Mouse (Mus musculus): Measurements from ENCODE around the gene 1700037H04Rik. TPM values are rescaled to one million over a fixed set of nuclear protein-coding genes. Genes with fewer than 3 reads are reported as not detected.
"Not testable (repeated sequence)": the region's sequence is repeated elsewhere in the genome, so short reads cannot be mapped to it uniquely, and the experiment has no call there.

The 1700037H04Rik gene
- polyA plus RNA-seq, 1 experiment from 2014 or later: 71.2 TPM

DNA sequence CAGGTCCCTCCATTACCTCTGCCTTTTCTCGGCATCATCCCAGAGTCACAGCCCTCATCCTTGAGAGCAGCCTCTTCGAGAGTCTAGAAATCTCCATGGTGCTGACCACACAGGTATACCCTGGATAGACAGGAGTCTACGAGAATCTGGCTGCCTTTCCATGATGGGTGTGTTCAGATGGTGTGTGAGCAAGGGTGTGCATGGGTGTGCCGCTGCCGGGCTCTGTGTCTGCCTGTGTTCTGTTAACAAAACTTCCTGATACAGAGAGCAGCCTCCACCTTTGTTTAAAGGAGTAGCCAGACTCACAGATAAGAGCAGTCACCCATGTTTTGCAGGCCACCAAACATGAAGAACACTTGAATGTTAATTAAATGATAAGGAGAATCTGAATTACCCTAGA, 30.0 kb downstream of the 1700037H04Rik start:
- WGBS: 92% methylated on average over 5 of the region's 5 CpGs
- no peak for ATAC-seq (replicated peaks)
- Histone ChIP-seq H3K4me3 (no peak overlapping the region), H3K4me2 (no peak overlapping the region), H3K27me3 (replicated peaks) (no peaks in the 10 kb centered on the region), H3K9me3 (no peaks in the 10 kb centered on the region), H3K4me1 (peaks cover 9% of the 10 kb centered on the region), H3K27ac (no peak overlapping the region), H3K9ac (no peak overlapping the region), H3K36me3 (replicated peaks) (no peaks in the 10 kb centered on the region)

DNA sequence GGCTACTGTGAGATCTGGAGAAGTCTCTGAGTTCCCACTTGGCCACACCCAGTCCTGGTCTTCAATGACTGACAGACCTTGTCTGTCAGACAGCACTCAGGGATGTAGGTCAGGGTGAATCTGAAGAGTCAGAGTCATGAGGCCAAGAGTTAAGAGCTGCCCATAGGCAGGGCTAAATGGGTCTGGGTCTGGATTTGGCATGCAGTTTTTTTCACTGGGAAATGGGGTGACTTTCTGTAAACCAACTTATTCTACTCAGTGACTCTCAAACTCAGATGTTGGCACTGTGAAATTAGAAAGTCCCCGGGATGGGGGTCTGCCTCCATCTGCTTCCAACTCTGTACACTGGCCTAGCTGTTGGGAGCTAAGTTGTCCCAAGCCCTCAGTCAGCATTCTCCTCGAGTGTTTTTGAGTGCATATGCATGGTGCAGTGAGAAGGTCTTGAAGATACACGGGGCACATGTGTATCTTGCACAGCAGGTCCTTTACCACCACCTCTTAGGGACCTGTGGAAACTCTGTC, 31.2 kb downstream of the 1700037H04Rik start:
- Histone ChIP-seq H3K27ac (no peak overlapping the region), H3K27me3 (replicated peaks) (no peaks in the 10 kb centered on the region), H3K9me3 (no peaks in the 10 kb centered on the region), H3K4me1 (peaks cover 9% of the 10 kb centered on the region), H3K36me3 (replicated peaks) (no peaks in the 10 kb centered on the region), H3K4me2 (no peak overlapping the region), H3K9ac (no peak overlapping the region), H3K4me3 (no peak overlapping the region)
- no peak for ATAC-seq (replicated peaks)
- WGBS: 84% methylated on average over 3 of the region's 3 CpGs

DNA sequence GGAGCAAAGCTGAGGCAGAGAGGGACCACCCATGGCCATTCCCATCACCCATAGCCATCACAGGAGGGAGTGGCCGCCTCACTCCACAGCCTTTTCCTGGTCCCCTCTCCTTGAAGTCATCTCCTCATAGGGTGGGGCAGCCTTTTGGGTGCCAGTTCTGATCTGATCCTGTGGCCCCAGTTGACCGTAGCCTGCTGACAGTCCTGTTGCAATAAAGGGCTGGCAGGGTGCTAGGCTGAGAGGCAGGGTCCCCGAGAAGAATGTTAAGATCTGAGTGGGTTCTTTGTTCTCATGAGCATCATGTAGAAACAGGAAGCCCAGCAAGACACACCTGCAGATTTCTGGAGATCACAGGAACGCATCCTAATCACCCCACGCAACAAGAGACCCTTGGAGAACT, 31.7 kb downstream of the 1700037H04Rik start:
- 95% methylated on average over 5 of the region's 5 CpGs for WGBS
- no peak overlapping the region for H3K9ac ChIP-seq
- peak overlapping the region; percentile 87 for H3K4me2 ChIP-seq
- H3K27ac ChIP-seq: no peak overlapping the region
- H3K36me3 ChIP-seq (replicated peaks): no peaks in the 10 kb centered on the region
- no peak for ATAC-seq (replicated peaks)
- H3K4me3 ChIP-seq: no peak overlapping the region
- H3K27me3 ChIP-seq (replicated peaks): no peaks in the 10 kb centered on the region
- peaks cover 9% of the 10 kb centered on the region for H3K4me1 ChIP-seq
- H3K9me3 ChIP-seq: no peaks in the 10 kb centered on the region

DNA sequence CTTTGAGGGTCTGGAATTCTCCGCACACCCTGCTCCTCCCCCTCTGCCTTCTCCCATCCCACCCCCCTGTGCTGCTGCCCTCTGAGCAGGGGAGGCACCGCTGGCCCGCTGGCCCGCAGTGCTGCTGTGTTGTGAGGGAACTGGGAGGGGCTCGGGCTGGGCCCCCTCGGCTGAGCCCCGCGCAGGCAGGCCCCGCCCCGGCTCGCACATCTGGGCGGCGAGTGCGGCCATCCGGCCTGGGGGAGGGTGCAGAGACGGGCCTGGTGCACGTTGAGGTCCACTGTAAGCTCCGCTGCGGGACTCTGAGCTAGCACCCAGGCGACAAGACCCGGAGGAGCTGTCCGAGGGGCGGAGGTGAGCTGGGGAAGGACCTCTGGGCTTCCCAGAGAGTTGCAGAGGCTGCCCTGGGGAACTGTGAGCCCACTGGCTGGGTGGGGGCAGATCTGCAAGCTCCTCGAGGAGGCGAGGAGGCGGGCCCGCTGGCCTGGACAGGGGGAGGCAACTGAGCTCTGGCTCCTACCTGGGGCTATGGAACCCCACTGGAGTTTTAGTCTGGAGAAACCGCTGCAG, 32.6 kb downstream of the 1700037H04Rik start, which contains the start of gene Hspa12b:
Gene Hspa12b (plus strand): TSS at position 120 of the 570 bp plus-strand sequence.
- peak within 1 kb of the TSS; percentile 39 for H3K4me3 ChIP-seq
- no peak within 1 kb of the TSS for H3K27ac ChIP-seq
- H3K4me2 ChIP-seq: peak within 1 kb of the TSS; percentile 87
- peaks cover 9% of the 10 kb centered on the region for H3K4me1 ChIP-seq
- H3K9me3 ChIP-seq: no peaks in the 10 kb centered on the region
- H3K27me3 ChIP-seq (replicated peaks): no peaks in the 10 kb centered on the region
- no peaks in the 10 kb centered on the region for H3K36me3 ChIP-seq (replicated peaks)
- WGBS: under 1% methylated on average over 28 of the region's 28 CpGs
- peak within 1 kb of the TSS; percentile 60 for H3K9ac ChIP-seq
- peak; percentile 78 for ATAC-seq (replicated peaks)

DNA sequence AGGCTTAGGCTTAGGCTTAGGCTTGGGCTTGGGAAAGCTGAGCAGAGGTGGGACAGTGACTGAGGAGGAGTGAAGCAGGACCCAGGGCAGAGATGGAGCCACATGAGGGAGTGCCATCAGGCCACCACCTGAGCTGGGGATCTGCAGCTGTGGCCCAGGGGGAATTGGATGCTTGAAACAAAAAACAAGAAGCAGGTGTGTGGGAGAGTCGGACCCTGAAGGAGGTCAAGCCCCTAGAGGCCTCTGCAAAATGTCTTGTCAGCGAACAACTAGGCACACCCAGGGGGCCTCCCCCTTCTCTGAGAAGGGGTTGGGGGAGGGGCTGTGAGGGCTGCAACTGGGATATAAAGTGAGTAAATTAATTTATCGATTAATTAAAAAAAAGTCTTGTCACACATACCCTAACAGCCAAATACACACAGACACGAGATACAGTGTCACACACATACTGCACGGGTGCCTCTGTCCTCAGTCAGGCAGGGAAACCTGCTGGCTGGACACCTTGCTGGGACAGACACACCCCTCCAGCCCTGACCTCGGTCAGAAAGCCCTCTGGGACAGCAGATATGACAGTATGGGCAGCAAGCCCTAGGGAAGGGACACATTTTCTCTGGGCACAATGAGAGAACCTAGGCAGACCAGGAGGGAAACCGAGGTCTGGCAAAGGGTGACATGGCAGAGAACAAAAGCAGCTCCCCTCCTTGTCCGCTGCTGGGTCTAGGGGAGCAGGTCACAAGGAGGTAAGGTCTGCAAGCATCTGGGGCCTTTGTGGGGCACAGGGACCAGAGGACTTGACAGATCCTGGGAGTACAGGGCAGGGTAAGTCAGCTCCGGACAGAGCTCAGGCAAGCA, 33.7 kb downstream of the 1700037H04Rik start:
- no peaks in the 10 kb centered on the region for H3K27me3 ChIP-seq (replicated peaks)
- H3K27ac ChIP-seq: no peak overlapping the region
- ATAC-seq (replicated peaks): 0 out of 2 replicates have a peak, but pooled peaks have one; percentile 42
- H3K9ac ChIP-seq: no peak overlapping the region
- H3K4me1 ChIP-seq: peaks cover 9% of the 10 kb centered on the region
- no peak overlapping the region for H3K4me2 ChIP-seq
- H3K4me3 ChIP-seq: no peak overlapping the region
- H3K36me3 ChIP-seq (replicated peaks): no peaks in the 10 kb centered on the region
- H3K9me3 ChIP-seq: no peaks in the 10 kb centered on the region
- 49% methylated on average over 9 of the region's 9 CpGs for WGBS

DNA sequence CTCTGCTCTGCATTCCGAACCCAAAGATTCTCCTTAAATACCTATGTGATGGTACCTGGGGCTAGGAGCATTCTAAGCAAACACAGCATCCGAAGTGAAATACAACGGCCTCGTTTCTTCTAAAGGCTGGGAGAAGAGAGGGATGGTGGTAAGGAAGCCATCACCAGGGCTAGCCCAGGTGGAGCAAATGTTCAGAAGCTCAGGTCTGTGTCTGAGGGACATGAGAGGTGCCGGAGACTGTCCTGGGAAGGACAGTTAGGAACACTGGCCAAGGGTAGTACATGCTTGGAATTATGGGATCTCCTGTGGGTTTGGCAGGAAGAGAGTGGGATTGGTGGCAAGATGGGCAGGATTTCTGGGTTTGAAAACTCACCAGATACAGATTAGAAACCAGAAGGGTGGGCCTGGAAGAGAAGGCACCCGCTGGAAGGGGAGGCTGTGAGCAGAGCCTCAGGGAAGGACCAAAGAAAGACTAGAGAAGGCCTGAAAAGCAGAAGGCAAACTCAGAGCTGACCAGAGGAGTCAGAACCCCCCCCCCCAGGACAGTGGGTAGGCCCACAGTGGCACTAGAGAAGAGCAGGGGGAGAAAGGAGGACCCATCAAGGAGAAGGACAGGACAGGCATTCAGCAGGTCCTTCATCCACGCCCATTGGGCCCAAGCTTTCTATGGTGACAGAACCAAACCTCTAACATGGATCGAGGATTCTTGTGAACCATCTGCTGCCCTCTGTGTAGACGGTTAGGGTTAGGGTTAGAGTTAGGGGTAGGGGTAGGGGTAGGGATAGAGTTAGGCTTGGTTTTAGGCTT, 34.5 kb downstream of the 1700037H04Rik start:
- no peaks in the 10 kb centered on the region for H3K27me3 ChIP-seq (replicated peaks)
- no peak overlapping the region for H3K9ac ChIP-seq
- no peak overlapping the region for H3K4me2 ChIP-seq
- peaks cover 9% of the 10 kb centered on the region for H3K4me1 ChIP-seq
- no peak overlapping the region for H3K27ac ChIP-seq
- 93% methylated on average over 9 of the region's 9 CpGs for WGBS
- no peak overlapping the region for H3K4me3 ChIP-seq
- H3K9me3 ChIP-seq: no peaks in the 10 kb centered on the region
- no peaks in the 10 kb centered on the region for H3K36me3 ChIP-seq (replicated peaks)
- no peak for ATAC-seq (replicated peaks)

DNA sequence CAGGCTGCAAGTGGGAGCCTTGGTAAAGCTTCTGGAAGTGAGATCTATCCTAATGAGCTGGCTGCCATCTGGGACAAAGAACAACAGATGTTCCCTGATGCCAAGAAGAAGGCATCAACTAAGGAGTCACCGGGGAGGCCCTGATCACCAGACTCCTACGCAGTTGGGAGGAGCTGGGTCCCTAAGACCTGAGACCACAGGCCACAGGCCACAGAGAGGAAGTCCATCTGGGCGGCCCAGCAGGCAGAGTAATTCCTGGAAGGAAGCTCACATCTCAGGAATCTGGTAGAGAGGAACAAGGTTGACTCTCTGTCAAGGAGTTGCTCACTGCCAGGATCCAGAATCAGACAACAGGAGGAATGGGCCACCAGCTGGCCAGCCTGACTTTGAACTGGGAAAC, 35.7 kb downstream of the 1700037H04Rik start:
- Histone ChIP-seq H3K27ac (no peak overlapping the region), H3K4me2 (no peak overlapping the region), H3K27me3 (replicated peaks) (no peaks in the 10 kb centered on the region), H3K36me3 (replicated peaks) (no peaks in the 10 kb centered on the region), H3K4me3 (no peak overlapping the region), H3K9ac (no peak overlapping the region), H3K4me1 (peaks cover 9% of the 10 kb centered on the region), H3K9me3 (no peaks in the 10 kb centered on the region)
- no peak for ATAC-seq (replicated peaks)
- 77% methylated on average over 3 of the region's 3 CpGs for WGBS

DNA sequence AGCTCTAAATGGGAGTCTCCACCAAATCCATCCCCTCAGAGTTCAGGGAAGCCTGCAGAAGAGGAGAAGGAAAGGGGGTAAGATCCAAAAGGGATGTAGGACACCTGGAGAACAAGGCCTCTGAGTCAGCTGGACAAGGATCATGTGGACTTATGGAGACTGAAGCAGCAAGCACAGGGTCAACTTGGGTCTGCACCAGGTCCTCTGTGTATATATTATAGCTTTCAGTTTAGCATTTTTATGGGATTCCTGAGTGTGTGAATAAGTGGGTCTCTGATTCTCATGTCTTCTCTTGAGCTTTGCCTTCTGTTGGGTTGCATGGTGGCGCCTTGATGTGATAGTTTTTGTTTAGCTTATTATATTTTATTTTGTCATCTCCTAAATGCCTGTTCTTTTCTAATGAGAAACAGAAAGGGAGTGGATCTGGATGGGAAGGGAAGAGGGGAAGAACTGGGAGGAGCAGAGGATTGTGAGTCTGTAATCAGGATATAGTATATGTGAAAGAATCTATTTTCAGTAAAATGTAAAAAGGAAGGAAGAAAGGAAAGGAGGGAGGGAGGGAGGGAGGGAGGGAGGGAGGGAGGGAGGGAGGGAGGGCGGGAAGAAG, 40.8 kb downstream of the 1700037H04Rik start:
- no peak overlapping the region for H3K4me2 ChIP-seq
- 89% methylated on average over 2 of the region's 2 CpGs for WGBS
- H3K27ac ChIP-seq: no peak overlapping the region
- H3K4me3 ChIP-seq: no peak overlapping the region
- no peak for ATAC-seq (replicated peaks)
- H3K9me3 ChIP-seq: no peaks in the 10 kb centered on the region
- no peaks in the 10 kb centered on the region for H3K4me1 ChIP-seq
- H3K27me3 ChIP-seq (replicated peaks): no peaks in the 10 kb centered on the region
- no peak overlapping the region for H3K9ac ChIP-seq
- H3K36me3 ChIP-seq (replicated peaks): no peaks in the 10 kb centered on the region

DNA sequence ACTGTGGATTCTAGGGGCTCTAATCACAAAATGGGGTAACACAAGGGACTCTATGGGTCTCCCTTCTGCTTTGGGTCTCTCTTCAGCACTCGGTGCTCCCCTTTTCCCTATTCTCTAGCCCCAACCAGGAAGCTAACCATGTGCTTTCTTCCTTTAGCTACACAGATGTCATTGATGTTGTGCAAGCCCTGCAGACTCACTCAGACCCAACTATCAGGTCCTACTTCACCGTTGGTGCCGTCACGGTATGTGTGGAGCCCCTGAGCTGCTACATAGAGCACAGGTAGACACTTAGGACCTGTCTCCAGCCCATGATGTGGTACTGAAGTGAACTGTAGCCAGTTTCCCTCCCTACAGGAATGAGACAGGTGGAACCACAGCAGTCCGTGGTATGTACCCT, 53.9 kb downstream of the 1700037H04Rik start:
- H3K9me3 ChIP-seq: no peaks in the 10 kb centered on the region
- H3K27me3 ChIP-seq (replicated peaks): no peaks in the 10 kb centered on the region
- no peak overlapping the region for H3K4me3 ChIP-seq
- H3K4me2 ChIP-seq: no peak overlapping the region
- WGBS: 96% methylated on average over 5 of the region's 5 CpGs
- no peak overlapping the region for H3K9ac ChIP-seq
- H3K27ac ChIP-seq: no peak overlapping the region
- ATAC-seq (replicated peaks): no peak
- H3K4me1 ChIP-seq: no peaks in the 10 kb centered on the region
- no peaks in the 10 kb centered on the region for H3K36me3 ChIP-seq (replicated peaks)

DNA sequence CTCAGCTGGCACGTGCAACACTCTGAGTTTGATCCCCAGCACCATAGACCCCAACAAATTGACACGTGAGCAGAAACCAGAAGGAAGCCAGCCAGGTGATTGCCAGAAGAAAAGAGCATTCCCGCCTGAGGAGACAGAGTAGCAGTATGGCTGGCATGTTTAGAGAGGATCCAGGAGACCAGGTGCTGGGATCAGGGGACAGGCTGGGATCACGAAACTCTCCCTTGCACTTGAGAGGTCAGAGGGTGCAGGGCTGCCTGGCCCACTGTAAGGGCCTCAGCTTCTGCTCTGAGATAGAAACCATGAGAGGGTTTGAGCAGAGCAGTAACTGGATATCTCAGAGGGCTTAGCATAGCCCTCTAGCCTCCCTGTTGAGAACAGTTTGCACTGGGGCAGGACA, 54.8 kb downstream of the 1700037H04Rik start:
- not testable (repeated sequence) for H3K36me3 ChIP-seq (replicated peaks); H3K27me3 ChIP-seq (replicated peaks); H3K4me1 ChIP-seq; H3K9me3 ChIP-seq; H3K27ac ChIP-seq; H3K4me3 ChIP-seq; ATAC-seq (replicated peaks); H3K4me2 ChIP-seq; H3K9ac ChIP-seq
- WGBS: 67% methylated on average over 4 of the region's 4 CpGs

DNA sequence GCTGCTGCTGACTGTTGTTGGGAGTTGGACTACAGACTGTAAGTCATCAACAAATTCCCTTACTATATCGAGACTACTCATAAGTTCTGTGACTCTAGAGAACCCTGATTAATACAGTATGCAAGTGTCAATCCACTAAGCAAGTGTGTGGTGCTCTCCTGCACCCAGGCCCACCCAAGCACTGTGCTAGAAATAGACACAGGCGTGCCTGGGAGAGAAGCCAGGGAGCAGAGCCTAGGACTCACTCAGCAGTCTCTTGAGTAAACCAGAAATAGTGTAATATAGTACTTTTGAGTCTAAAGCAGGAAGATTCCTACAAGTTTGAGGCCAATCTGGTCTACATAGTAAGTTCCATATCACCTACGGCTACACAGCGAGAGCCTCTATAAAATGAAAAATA, 55.9 kb downstream of the 1700037H04Rik start:
- H3K36me3 ChIP-seq (replicated peaks): no peaks in the 10 kb centered on the region
- no peak for ATAC-seq (replicated peaks)
- WGBS: 94% methylated on average over 4 of the region's 4 CpGs
- H3K9ac ChIP-seq: no peak overlapping the region
- H3K27ac ChIP-seq: no peak overlapping the region
- H3K4me1 ChIP-seq: no peaks in the 10 kb centered on the region
- no peaks in the 10 kb centered on the region for H3K27me3 ChIP-seq (replicated peaks)
- H3K4me3 ChIP-seq: no peak overlapping the region
- H3K4me2 ChIP-seq: no peak overlapping the region
- H3K9me3 ChIP-seq: no peaks in the 10 kb centered on the region

DNA sequence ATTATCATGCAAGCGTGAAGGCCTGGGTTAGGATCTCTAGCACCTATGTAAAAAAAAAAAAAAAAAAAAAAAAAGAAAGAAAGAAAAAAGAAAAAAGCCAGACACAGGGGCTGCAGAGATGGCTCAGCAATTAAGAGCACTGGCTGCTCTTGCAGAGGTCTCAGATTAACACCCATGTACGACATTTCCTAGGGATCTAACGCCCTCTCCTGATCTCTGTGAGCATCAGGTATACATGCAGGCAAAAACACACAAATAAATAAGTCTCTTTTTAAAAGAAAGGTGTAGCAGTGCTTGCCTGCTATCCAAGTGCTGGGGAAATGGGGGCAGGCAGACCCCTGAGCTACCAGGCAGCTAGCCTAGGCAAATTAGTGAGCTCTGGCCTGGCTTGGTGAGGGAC, 58.4 kb downstream of the 1700037H04Rik start:
- H3K4me1 ChIP-seq: no peaks in the 10 kb centered on the region
- H3K9me3 ChIP-seq: no peaks in the 10 kb centered on the region
- no peak for ATAC-seq (replicated peaks)
- H3K4me3 ChIP-seq: no peak overlapping the region
- no peaks in the 10 kb centered on the region for H3K36me3 ChIP-seq (replicated peaks)
- 48% methylated on average over 3 of the region's 3 CpGs for WGBS
- no peak overlapping the region for H3K27ac ChIP-seq
- no peaks in the 10 kb centered on the region for H3K27me3 ChIP-seq (replicated peaks)
- H3K9ac ChIP-seq: no peak overlapping the region
- H3K4me2 ChIP-seq: no peak overlapping the region
